Mouse (Mus musculus): ENCODE results near the gene Purb.

The Purb gene

GRCm38 (mm10) chr11:6475867-6476484 lies at the start of gene Purb:
Purb (minus strand) TSS chr11:6475917.
- 5% methylated on average over 72 of the region's 76 CpGs for WGBS

DNA sequence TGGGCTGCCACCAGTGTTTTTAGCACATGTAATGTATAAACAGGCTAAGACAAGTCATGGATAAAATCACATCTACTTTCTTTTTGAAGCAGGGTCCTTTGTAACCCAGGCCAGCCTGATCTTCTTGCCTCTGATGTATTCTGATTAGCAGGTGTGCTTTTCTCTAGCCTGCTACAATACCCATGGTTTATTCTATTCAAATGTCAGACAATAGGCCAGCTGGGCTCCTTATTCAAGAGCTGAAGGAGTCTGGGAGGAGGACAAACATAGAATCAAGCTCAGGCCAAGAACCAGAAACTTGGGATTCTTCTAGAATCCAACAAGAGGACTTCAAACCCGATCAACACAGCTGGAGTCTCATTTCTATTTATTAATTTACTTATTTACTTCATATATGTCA lies 49.5 kb upstream of the Purb start:
- 42% methylated on average over 1 of the region's 1 CpGs for WGBS

DNA sequence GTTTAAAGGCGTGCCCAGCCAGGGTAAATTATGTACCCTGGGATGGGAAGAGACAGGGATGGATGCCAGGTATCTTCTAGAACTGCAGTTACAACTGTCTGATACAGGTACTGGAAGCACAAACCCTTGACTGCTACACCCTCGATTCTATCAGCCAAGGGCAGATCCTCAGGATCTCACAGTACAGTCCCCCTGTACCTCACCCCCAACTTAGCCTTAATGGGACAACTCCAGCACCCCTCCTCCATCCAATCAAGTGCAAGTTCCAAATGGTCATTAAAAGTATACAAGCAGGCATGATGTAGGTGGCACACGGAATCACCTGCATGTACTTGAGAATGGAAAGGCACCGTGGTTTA lies 49.1 kb upstream of the Purb start:
- 85% methylated on average over 4 of the region's 4 CpGs for WGBS

DNA sequence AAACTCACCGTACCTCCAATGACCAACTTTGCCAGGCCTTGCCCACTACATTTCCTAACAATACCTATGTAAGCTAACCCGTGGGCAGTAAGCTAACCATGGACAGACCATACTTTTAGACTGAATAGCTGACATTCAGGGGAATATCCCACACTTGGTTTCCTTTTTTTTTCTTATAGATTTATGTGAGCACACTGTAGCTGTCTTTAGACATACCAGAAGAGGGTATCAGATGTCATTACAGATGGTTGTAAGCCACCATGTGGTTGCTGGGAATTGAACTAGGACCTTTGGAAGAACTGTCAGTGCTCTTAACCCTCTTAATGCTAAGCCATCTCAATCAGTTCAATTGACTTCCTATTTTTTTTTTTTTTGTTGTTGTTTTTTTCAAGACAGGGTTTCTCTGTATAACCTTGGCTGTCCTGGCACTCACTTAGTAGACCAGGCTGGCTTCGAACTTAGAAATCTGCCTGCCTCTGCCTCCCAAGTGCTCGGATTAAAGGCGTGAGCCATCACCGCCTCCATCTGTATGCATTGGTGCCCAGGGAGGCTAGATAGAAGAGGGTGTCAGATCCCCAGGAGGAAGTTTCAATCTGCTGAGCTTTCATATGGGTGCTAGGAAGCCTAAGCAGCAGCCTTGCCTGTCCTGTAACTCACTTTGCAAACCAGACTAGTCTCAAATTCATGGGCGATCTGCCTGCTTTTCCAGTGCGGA lies 48.6 kb upstream of the Purb start:
- WGBS: 85% methylated on average over 8 of the region's 8 CpGs

- WGBS: 75% methylated on average over 1 of the region's 1 CpGs
These were observed 48.0 kb upstream of the Purb start for GRCm38 (mm10) chr11:6523662-6524088.

DNA sequence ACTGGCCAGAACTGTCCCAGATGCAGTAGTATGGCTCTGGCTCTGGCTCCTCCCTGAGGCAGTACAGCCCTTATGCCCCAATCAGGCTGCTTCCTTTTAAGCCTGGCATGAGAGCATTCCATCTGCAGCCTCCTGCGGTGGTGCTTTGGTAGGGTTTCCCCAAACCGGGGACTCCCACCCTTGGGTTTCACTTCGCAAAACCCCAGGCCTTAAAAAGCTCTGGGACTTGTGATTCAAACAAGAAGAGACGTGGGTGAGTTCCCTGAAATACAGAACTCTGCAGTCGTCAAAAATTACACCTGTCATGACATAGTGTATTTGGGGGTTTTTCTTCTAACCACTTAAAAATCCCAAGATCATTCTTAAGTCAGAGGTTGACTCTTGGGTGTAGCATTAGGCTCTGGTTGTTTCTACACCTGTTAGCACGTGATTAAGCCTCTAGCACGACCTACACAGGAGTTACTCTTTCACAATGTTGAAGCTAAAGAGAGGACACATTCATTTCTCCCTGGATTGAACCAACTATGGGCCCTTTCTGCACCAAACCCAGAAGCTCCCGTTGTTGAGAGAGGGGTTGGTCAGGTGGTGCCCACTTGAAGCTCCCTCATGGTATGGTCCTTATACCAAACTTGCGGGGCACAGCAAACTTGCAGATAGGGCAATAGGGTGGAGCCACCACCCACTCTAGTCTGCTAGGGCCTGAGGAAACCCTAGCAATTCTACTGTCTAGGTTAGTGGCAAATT lies 47.2 kb upstream of the Purb start:
- 64% methylated on average over 9 of the region's 9 CpGs for WGBS

- WGBS: 79% methylated on average over 7 of the region's 7 CpGs
These were observed 44.9 kb upstream of the Purb start, which contains the start of gene Myo1g for GRCm38 (mm10) chr11:6520507-6521173. Myo1g (minus strand) TSS chr11:6520965.

DNA sequence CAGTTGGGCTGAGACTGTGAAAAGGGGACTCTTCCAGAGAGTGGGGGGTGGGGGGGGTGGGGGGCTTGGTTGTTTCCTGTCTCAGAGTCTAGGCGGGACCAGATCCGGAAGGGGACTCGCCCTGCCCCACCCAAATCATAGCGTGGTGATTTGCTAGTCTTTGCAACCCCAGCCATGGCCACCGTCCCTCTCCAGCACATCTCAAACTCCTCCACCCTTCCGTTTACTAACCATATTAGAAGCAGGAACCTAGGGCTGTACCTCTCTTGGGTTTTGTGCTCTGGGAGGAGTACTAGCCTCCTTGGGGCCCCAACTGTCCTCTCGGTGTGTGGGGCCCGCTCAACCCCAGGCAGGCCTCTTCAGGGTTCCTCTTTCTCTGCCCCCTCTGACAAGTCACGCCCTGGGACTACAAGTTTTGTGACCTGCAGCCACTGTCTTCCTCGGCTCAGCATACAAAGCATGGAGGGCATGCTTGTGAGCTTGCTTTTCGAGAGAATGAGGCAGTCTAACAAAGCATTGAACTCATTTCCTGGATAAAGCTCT lies 43.8 kb upstream of the Purb start:
- WGBS: 79% methylated on average over 11 of the region's 11 CpGs

GRCm38 (mm10) chr11:6514837-6515236 lies 39.1 kb upstream of the Purb start:
- 51% methylated on average over 7 of the region's 7 CpGs for WGBS

DNA sequence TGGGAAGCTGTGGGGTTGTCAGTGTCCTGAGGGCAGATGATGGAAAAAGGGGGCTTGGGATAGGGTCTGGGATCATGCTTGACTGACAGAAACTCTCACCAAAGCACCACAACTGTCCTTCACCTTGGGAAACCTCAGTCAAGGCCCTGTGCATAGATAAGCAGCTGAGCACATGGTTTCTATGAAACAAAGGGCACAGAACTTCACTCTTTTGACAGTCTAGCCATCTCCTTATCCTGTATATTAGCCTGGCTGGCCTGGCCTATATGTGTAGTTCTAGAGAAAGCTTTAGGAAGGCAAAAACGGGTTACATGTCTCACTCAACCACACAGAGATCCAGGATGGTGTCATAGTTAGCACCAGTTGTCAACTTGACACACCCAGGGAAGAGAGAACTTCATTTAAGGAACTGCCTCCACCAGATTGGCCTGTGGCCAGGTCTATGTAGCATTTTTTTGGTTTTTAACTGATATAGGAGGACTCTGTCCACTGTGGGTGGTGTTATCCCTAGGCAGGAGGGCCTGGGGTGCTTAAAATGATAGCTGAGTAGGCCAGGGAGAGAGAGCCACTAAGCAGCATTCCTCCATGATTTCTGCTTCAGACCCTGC lies 32.7 kb upstream of the Purb start:
- WGBS: 44% methylated on average over 1 of the region's 1 CpGs

DNA sequence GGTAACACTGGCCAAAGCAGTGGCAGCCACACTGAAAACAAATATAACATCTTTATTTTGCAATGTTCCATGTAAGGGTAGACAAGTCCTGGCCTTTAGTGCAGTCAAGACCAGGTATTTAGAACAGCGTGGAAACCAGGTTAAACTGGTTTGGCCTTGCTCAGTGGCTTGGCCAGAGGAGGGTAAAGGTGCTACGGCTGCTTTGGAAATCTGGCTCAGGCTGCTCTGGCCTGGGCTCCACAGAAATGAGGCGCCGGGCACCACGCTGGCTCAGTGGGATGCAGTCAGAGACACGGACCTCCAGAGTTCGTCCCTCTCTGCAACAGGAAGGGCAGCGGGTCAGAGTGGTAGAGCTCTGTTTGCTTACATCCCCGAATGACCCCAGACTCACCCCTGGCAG lies 30.8 kb upstream of the Purb start:
- WGBS: 84% methylated on average over 9 of the region's 9 CpGs

GRCm38 (mm10) chr11:6504689-6505088 lies 29.0 kb upstream of the Purb start:
- 79% methylated on average over 6 of the region's 6 CpGs for WGBS

GRCm38 (mm10) chr11:6504226-6504625 lies 28.5 kb upstream of the Purb start:
- WGBS: 73% methylated on average over 3 of the region's 3 CpGs

DNA sequence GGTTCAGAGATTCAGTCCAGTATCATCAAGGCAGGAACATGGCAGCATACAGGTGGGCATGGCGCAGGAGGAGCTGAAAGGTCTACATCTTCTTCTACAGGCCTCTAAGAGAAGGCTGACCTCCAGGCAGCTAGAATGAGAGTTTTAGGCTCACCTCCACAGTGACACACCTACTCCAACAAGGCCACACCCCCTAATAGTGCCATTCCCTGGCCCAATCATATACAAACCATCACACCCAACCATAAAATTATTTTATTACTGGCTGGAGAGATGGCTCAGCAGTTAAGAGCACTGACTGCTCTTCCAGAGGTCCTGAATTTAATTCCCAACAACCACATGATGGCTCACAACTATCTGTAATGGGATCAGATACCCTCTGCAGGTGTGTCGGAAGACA lies 26.8 kb upstream of the Purb start:
- 98% methylated on average over 2 of the region's 2 CpGs for WGBS

GRCm38 (mm10) chr11:6497311-6497948 lies 21.7 kb upstream of the Purb start:
- WGBS: 54% methylated on average over 12 of the region's 12 CpGs

DNA sequence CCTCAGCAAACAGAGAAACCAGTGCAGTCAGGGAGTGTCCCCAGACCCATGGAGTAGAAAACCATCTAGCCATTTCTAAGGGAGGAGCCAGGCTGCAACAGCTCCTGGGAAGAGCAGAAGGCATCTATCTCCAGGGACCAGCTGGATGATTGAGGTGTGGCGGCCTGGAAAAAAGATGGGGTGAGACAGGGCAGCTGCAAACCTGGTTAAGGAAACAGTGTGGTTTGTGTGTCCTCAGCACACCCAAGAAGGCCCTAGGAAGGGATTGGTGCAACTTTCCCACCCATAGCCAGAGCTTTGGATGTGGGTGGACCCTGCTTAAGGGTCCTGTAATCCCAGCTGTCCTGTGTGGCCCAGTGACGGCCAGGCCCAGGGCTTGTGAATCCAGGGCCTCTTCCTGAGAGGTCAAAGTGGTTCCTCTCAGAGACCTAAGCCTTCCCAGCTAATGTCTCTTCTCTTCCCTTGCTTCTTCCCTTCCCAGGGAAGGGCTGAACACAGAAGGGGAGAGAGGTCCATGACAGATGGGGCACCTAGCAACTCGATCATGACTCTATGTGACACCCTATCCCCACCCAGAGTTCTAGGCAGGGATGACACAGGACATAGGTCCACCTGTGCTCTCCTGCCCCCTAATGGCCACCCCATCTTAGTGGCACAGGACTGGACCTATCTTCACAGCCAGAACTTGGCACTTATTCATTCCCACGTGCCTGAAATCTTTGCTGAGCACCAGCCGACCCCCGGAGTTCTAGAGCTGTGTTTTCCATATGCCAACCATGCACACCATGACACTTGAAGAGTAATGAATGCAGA lies 14.2 kb upstream of the Purb start:
- WGBS: 48% methylated on average over 6 of the region's 6 CpGs

- 77% methylated on average over 7 of the region's 7 CpGs for WGBS
These were observed 13.5 kb upstream of the Purb start for GRCm38 (mm10) chr11:6489257-6489656.

DNA sequence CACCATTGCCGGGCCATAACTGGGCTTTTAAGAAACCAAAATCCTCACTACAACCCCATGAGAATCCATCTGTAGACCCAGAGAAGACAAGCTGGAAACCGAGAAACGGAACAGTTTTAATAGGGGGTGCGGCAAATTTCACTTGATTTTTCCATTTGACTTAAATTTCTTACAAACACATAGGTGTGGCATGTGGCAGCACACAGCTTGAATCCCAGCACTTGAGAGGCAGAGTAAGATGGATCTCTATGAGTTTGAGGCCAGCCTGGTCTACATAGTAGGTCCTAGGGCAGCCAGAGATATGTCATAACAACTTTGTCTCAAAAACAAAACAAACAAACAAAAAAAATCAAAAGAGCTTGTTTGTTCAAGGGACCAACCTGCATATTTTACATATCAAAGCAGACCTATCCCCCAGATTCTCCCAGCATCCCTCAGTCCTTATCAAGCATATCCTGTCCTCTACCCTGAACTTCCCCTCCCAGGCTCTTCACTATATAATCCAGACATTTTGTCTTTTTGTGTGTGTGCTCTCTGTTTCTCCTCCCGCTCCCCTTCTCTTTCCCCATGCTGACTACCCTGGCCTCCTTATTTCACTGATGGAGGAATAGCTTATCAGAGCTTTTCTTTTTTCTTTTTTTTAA lies 12.4 kb upstream of the Purb start:
- 97% methylated on average over 5 of the region's 5 CpGs for WGBS

- WGBS: 57% methylated on average over 7 of the region's 7 CpGs
These were observed 11.8 kb upstream of the Purb start for GRCm38 (mm10) chr11:6487496-6487895.

DNA sequence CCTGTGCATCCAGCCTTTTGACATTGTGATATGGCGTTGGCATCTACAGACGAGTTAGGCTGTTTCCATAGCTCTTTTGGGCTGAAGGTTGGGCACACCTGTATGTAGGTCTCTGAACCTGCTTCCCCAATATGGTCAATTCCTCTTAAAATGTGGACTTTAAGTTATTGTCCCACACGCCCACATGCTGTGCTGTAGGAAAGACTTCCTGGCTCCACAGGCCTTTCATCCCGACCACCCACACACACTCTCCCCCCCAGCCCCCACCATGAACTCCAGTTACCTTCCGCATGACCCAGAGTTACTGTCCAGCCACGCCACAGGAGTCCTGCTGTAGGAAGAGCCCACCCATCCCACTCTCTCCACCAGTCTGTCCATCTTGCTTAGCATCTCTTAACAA lies 11.2 kb upstream of the Purb start:
- 68% methylated on average over 6 of the region's 6 CpGs for WGBS
